Mouse (Mus musculus): ENCODE measurements around the gene Micu1.

GRCm38 (mm10) chr10:59768369-59769079 lies 66.2 kb downstream of the Micu1 start:
- TF ChIP-seq HCFC1 (IDR thresholded peaks at IDR 0.05; ENCODE audit: borderline replicate concordance, insufficient read depth, low read length) (no peak), ZC3H11A (IDR thresholded peaks at IDR 0.05; ENCODE audit: borderline replicate concordance, low read depth, low read length) (no peak), MAFK (IDR thresholded peaks at IDR 0.05; ENCODE audit: insufficient read depth, low read depth, low read length) (no peak)
